Mouse (Mus musculus) intestine, embryonic 14.5 days (tissue): Measurements from ENCODE around the gene Taar8c. TPM values are rescaled to one million over a fixed set of nuclear protein-coding genes. Genes with fewer than 3 reads are reported as not detected.
"Not testable (repeated sequence)": the region's sequence is repeated elsewhere in the genome, so short reads cannot be mapped to it uniquely, and the experiment has no call there.

ENCODE experiments used
- ATAC-seq: fragments of 200-750 bp; cut with Nextera tagmentation; replicated peaks from 2 replicates; pipeline ENCODE4 v1.8.0; 2017; ENCODE audit warnings: low read depth, moderate number of reproducible peaks, moderate TSS enrichment, moderate library complexity; ENCODE audit not compliant: low FRiP score, low TSS enrichment
- DNase-seq: peaks from one replicate; pipeline ENCODE4 v3.0.0-alpha.2; 2018; ENCODE audit warnings: low spot score
- H3K27ac ChIP-seq: fragments of 300-500 bp; sonication (generic); 2 replicates; pipeline ENCODE4 v1.5.1; 2014; ENCODE audit warnings: low read depth, mild to moderate bottlenecking, control low read depth
- H3K27me3 ChIP-seq: fragments of 300-500 bp; sonication (generic); replicated peaks from 2 replicates; pipeline ENCODE4 v1.6.1; 2014; ENCODE audit warnings: low read length, control low read depth; ENCODE audit not compliant: control insufficient read depth, insufficient read depth
- H3K36me3 ChIP-seq: fragments of 300-500 bp; sonication (generic); 2 replicates; pipeline ENCODE4 v1.6.1; 2014; ENCODE audit warnings: low read length, control low read depth; ENCODE audit not compliant: control insufficient read depth, insufficient read depth
- H3K4me1 ChIP-seq: fragments of 300-500 bp; sonication (generic); replicated peaks from 2 replicates; pipeline ENCODE4 v1.6.1; 2014; ENCODE audit warnings: low read length, control low read depth, mixed read lengths; ENCODE audit not compliant: control insufficient read depth, insufficient read depth
- H3K4me2 ChIP-seq: fragments of 300-500 bp; sonication (generic); 2 replicates; pipeline ENCODE4 v1.6.1; 2014; ENCODE audit warnings: low read length
- H3K4me3 ChIP-seq: fragments of 300-500 bp; sonication (generic); 2 replicates; pipeline ENCODE4 v1.5.1; 2014; ENCODE audit warnings: low read depth, low read length, control low read depth, mixed read lengths
- H3K9ac ChIP-seq: fragments of 300-500 bp; sonication (generic); 2 replicates; pipeline ENCODE4 v1.6.1; 2014; ENCODE audit warnings: mild to moderate bottlenecking, low read length
- H3K9me3 ChIP-seq: fragments of 300-500 bp; sonication (generic); 2 replicates; pipeline ENCODE4 v1.6.1; 2016; ENCODE audit warnings: low read length, control low read depth; ENCODE audit not compliant: control insufficient read depth
- WGBS: fragments of 180-500 bp; shearing (Covaris S2); extraction: QIAGEN DNeasy Blood & Tissue Kit; methylation state at CpG from one replicate; pipeline ENCODE4 v1.1.7; 2014; 5-methylcytosine and 5-hydroxymethylcytosine counted together
- polyA plus RNA-seq: library from polyadenylated mRNA; unstranded; fragments of >200 nt; fragmentation: Nextera tagmentation; extraction: Ambion mirVana; gene quantifications from 2 replicates; pipeline ENCODE4 v1.2.1, GENCODE M21; 2014

Gene Taar8c
- polyA plus RNA-seq, 1 experiment from 2014 or later: not detected

GRCm38 (mm10) chr10:24087168-24087567 is 14.5 kb downstream of the Taar8c start:
- no peak overlapping the region for H3K27ac ChIP-seq
- H3K27me3 ChIP-seq: no peaks in the 10 kb centered on the region
- H3K4me3 ChIP-seq: no peak overlapping the region
- no peaks in the 10 kb centered on the region for H3K4me1 ChIP-seq
- H3K9ac ChIP-seq: no peak overlapping the region
- no peaks in the 10 kb centered on the region for H3K9me3 ChIP-seq
- ATAC-seq (no peak), DNase-seq (no peak)
- 87% methylated on average over 2 of the region's 2 CpGs for WGBS
- H3K36me3 ChIP-seq: no peaks in the 10 kb centered on the region
- no peak overlapping the region for H3K4me2 ChIP-seq

GRCm38 (mm10) chr10:24086555-24086954 is 15.2 kb downstream of the Taar8c start:
- no peak overlapping the region for H3K27ac ChIP-seq
- no peaks in the 10 kb centered on the region for H3K36me3 ChIP-seq
- no peak overlapping the region for H3K4me2 ChIP-seq
- no peak overlapping the region for H3K4me3 ChIP-seq
- H3K27me3 ChIP-seq: no peaks in the 10 kb centered on the region
- no peak for ATAC-seq
- H3K4me1 ChIP-seq: no peaks in the 10 kb centered on the region
- no peak overlapping the region for H3K9ac ChIP-seq
- WGBS: 52% methylated on average over 5 of the region's 5 CpGs
- no peak for DNase-seq
- H3K9me3 ChIP-seq: no peaks in the 10 kb centered on the region

GRCm38 (mm10) chr10:24085936-24086335 is 15.8 kb downstream of the Taar8c start:
- Histone ChIP-seq H3K9me3 (no peaks in the 10 kb centered on the region), H3K27ac (no peak overlapping the region; the same call in 1 of the 2 replicates), H3K4me3 (no peak overlapping the region), H3K4me1 (no peaks in the 10 kb centered on the region), H3K9ac (no peak overlapping the region), H3K36me3 (no peaks in the 10 kb centered on the region), H3K4me2 (no peak overlapping the region), H3K27me3 (no peaks in the 10 kb centered on the region)
- DNase-seq (no peak), ATAC-seq (no peak)
- WGBS: 72% methylated on average over 5 of the region's 5 CpGs

- Histone ChIP-seq H3K36me3 (no peaks in the 10 kb centered on the region), H3K9me3 (no peaks in the 10 kb centered on the region), H3K27ac (no peak overlapping the region), H3K9ac (no peak overlapping the region), H3K4me3 (no peak overlapping the region), H3K4me1 (no peaks in the 10 kb centered on the region), H3K27me3 (no peaks in the 10 kb centered on the region), H3K4me2 (no peak overlapping the region)
- ATAC-seq: no peak
- DNase-seq: peak; percentile 58
- 41% methylated on average over 3 of the region's 3 CpGs for WGBS
These were observed 21.5 kb downstream of the Taar8c start for GRCm38 (mm10) chr10:24080166-24080565.

GRCm38 (mm10) chr10:24076200-24076599 is 25.5 kb downstream of the Taar8c start, which contains the start of gene Taar8a:
Gene Taar8a, plus strand, starts transcription at chr10:24076500.
- H3K36me3 ChIP-seq, H3K4me2 ChIP-seq, H3K4me1 ChIP-seq, H3K9me3 ChIP-seq, H3K27ac ChIP-seq, H3K27me3 ChIP-seq, H3K4me3 ChIP-seq, H3K9ac ChIP-seq, ATAC-seq, DNase-seq: not testable (repeated sequence)
- WGBS: 84% methylated on average over 2 of the region's 4 CpGs

GRCm38 (mm10) chr10:24074751-24075150 is 27.0 kb downstream of the Taar8c start:
- not testable (repeated sequence) for H3K9ac ChIP-seq, H3K9me3 ChIP-seq, H3K4me3 ChIP-seq, H3K27me3 ChIP-seq, H3K27ac ChIP-seq, ATAC-seq, H3K36me3 ChIP-seq, DNase-seq, H3K4me2 ChIP-seq, H3K4me1 ChIP-seq
- 52% methylated on average over 2 of the region's 2 CpGs for WGBS

GRCm38 (mm10) chr10:24058986-24059385 is 42.7 kb downstream of the Taar8c start:
- DNase-seq (no peak), ATAC-seq (no peak)
- Histone ChIP-seq H3K9ac (no peak overlapping the region), H3K4me3 (no peak overlapping the region), H3K4me2 (no peak overlapping the region), H3K27ac (no peak overlapping the region), H3K9me3 (no peaks in the 10 kb centered on the region), H3K4me1 (no peaks in the 10 kb centered on the region), H3K27me3 (no peaks in the 10 kb centered on the region), H3K36me3 (no peaks in the 10 kb centered on the region)
- WGBS: 82% methylated on average over 3 of the region's 3 CpGs

GRCm38 (mm10) chr10:24052039-24052438 is 49.7 kb downstream of the Taar8c start:
- H3K27me3 ChIP-seq: no peaks in the 10 kb centered on the region
- H3K36me3 ChIP-seq: no peaks in the 10 kb centered on the region
- H3K4me3 ChIP-seq: no peak overlapping the region
- no peak overlapping the region for H3K9ac ChIP-seq
- H3K4me2 ChIP-seq: no peak overlapping the region
- 25% methylated on average over 5 of the region's 5 CpGs for WGBS
- H3K27ac ChIP-seq: no peak overlapping the region
- no peak for ATAC-seq
- no peaks in the 10 kb centered on the region for H3K9me3 ChIP-seq
- 0 out of 2 replicates have a peak, but pooled peaks cover 4% of the 10 kb centered on the region for H3K4me1 ChIP-seq
- DNase-seq: no peak
